Mouse (Mus musculus) Patski (cell line): ENCODE data around the gene Arhgef17. TPM values are rescaled to one million over a fixed set of nuclear protein-coding genes. Genes with fewer than 3 reads are reported as not detected.

Source experiments
- ATAC-seq: fragments of 100-300 bp; one replicate; pipeline ENCODE4 v1.8.0; 2021
- CTCF ChIA-PET: fragments of 350-600 bp; sonication (Branson Sonifier 250); formaldehyde crosslinking; loops from one replicate; lab custom pipeline; 2022; ENCODE audit warnings: inconsistent platforms; lab: Charles Lee
- POLR2A ChIA-PET: fragments of 350-600 bp; sonication (Branson Sonifier 250); formaldehyde crosslinking; loops from one replicate; lab custom pipeline; 2022; ENCODE audit warnings: antibody characterized with exemption, inconsistent platforms; lab: Charles Lee
- DNase-seq: peaks from one replicate; pipeline ENCODE4 v3.0.0-alpha.2; 2011; ENCODE audit warnings: low read depth, low spot score
- H3K27me3 ChIP-seq: fragments of 371-371 bp; one replicate; pipeline ENCODE4 v1.5.1; 2021
- CTCF ChIP-seq: fragments of 100-300 bp; IDR thresholded peaks from one replicate; pipeline ENCODE4 v1.5.1; 2021
- in situ Hi-C: fragments of 300-500 bp; cut with MboI; formaldehyde crosslinking; loops from 3 replicates; pipeline ENCODE4 v1.11.1; 2018; ENCODE audit warnings: low pct_unique_long_range_greater_than_20kb, mixed read lengths
- polyA plus RNA-seq: library from polyadenylated mRNA; unstranded; gene quantifications from one replicate; pipeline ENCODE4 v1.2.3, GENCODE M21; 2021

The Arhgef17 gene
- polyA plus RNA-seq, 1 experiment from 2014 or later: 78.8 TPM

- ChIA-PET POLR2A (interaction anchor here (4.0 kb wide), 1 partner anchor 24 kb away, joined by 32 read pairs; the partner anchor contains the start of gene Arhgef17), CTCF (interaction anchor here (2.7 to 4.0 kb wide), 4 partner anchors 19 to 35 kb away, joined by 14 to 17 read pairs (median 14); partner anchors contain the start of gene Arhgef17)
- no peak for ATAC-seq
- in situ Hi-C loops: no loop called here
- H3K27me3 ChIP-seq: no peaks in the 10 kb centered on the region
- no peak for TF ChIP-seq CTCF
- no peak for DNase-seq
These were observed 25.7 kb downstream of the Arhgef17 start for GRCm38 (mm10) chr7:100906029-100906789.

DNA sequence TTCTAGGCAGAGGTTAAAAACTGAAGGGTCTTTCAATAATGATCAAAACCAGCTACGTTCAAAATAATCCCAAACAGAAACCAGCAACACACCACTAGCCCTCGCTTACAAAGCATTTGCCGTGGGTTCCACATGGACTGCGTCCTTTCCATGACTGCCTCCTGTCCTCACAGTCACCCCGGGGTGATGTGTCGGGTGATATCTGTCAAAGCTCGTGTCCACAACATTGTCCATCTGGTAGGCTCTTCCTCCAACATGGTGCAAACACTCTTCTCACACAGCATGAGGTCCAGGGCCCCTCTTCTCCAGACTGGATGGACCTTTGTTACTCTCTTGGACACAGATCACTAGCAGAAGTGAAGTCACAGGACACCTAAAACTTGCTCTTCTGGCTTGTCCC lies 26.9 kb downstream of the Arhgef17 start:
- no peak for DNase-seq
- no peak for TF ChIP-seq CTCF
- H3K27me3 ChIP-seq: no peaks in the 10 kb centered on the region
- ChIA-PET POLR2A (no interaction called here), CTCF (interaction anchor here (1.2 to 3.8 kb wide), 2 partner anchors 18 to 37 kb away, joined by 3 to 14 read pairs; no protein-coding TSS in a partner anchor)
- in situ Hi-C loops: no loop called here
- ATAC-seq: no peak

DNA sequence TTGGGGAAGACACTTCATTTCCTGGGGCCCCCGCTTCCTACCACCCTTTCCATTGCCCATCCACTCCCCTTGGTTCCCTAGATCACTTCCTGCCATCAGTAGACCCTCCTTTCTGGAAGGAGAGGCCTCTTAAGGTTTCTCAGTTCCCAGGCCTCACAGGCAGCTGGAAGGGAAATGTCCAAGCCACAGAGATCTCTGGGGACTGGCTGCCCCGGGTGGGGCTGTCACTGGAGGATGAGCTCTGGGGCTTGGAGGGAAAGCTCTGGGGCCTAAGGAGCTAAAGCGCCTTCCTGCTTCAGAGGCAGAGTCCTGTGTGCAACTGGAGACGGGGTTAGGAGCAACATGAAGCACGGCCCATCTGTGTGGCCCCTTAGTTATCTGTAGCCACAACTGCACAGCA lies 27.3 kb downstream of the Arhgef17 start:
- no peak for TF ChIP-seq CTCF
- ChIA-PET POLR2A (no interaction called here), CTCF (interaction anchor here (1.0 to 3.8 kb wide), 3 partner anchors 16 to 37 kb away, joined by 3 to 14 read pairs (median 3); no protein-coding TSS in a partner anchor)
- no peak for DNase-seq
- H3K27me3 ChIP-seq: no peaks in the 10 kb centered on the region
- no peak for ATAC-seq
- in situ Hi-C loops: loop anchor here (5.0 kb wide), 1 partner anchor 33 kb away; no protein-coding TSS in a partner anchor

GRCm38 (mm10) chr7:100902451-100903137 lies 29.3 kb downstream of the Arhgef17 start:
- CTCF ChIA-PET: interaction anchor here (0.9 to 1.7 kb wide), 6 partner anchors 11 to 37 kb away, joined by 3 to 6 read pairs (median 4); no protein-coding TSS in a partner anchor
- in situ Hi-C loops: loop anchor here (5.0 kb wide), 1 partner anchor 35 kb away; no protein-coding TSS in a partner anchor

GRCm38 (mm10) chr7:100897828-100898227 lies 34.1 kb downstream of the Arhgef17 start:
- no peak for DNase-seq
- POLR2A ChIA-PET: no interaction called here
- CTCF ChIA-PET: no interaction called here
- H3K27me3 ChIP-seq: no peaks in the 10 kb centered on the region
- no peak for TF ChIP-seq CTCF
- ATAC-seq: no peak
- in situ Hi-C loops: no loop called here

More at GRCm38 (mm10) chr7:100902451-100903137, 29.3 kb downstream of the Arhgef17 start:
- DNase-seq: no peak
- H3K27me3 ChIP-seq: no peaks in the 10 kb centered on the region
- POLR2A ChIA-PET: interaction anchor here (1.3 kb wide), 1 partner anchor 29 kb away, joined by 4 read pairs; no protein-coding TSS in a partner anchor
- TF ChIP-seq CTCF: no peak
- ATAC-seq: no peak

DNA sequence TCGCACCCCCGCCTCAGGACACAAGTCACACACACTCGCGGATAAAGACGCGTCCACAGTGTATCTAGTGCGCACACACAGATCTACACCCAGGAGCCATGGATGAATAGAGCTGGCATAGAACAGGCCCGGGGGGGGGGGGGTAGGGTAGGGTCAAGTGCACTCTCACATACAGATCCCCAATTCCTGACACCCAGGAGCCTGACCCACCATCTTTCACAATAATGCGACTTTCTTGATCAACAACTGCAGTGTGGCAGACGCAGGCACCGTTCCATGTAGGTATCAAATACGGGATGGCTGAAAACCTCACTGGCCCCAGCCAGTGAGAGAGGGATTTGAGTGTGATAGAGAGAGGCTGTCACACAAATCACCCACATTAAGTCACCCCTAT lies 37.1 kb downstream of the Arhgef17 start:
- ChIA-PET POLR2A (no interaction called here), CTCF (no interaction called here)
- DNase-seq: no peak
- in situ Hi-C loops: no loop called here
- TF ChIP-seq CTCF: no peak
- no peak for ATAC-seq
- H3K27me3 ChIP-seq: no peaks in the 10 kb centered on the region

DNA sequence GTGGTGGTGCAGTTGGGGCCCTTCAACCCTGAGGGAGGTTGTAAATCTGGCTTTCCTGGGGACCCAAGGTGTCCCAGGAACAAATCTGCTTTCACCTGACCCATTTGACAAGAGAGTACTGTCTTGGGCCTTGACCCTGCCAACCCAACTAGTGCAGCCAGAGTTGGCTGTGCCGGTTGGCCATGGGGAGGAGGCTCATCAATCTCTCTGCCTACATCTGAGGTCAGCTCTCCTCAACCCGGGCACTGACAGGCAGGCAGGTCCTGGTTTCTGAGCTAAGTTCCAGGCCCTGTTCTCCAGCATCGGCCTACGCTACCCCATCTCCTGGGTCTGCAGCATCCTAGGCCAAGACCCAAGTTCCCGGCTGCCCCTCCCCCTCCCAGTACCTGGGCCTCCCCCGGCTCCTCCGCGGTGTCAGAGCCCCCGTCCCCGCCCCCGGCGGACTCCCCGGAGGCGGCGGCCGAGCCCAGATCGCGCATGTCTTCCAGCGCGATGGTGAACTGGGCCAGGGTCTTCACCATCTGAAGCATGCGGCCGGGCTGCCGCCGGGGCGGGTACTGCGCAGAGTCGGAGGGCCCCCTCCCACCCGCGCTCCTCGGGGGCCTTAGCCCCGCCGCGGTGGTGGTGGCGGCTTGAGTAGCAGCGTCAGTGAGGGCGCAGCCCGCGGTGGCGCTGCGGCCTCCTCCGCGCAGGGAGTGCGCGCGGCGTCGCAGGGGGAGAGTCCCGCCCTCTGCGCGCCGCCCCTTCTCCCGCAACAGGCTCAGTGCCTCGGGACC lies 37.7 kb downstream of the Arhgef17 start:
- ChIA-PET CTCF (no interaction called here), POLR2A (no interaction called here)
- DNase-seq (no peak), ATAC-seq (no peak)
- in situ Hi-C loops: no loop called here
- TF ChIP-seq CTCF: no peak
- no peaks in the 10 kb centered on the region for H3K27me3 ChIP-seq

DNA sequence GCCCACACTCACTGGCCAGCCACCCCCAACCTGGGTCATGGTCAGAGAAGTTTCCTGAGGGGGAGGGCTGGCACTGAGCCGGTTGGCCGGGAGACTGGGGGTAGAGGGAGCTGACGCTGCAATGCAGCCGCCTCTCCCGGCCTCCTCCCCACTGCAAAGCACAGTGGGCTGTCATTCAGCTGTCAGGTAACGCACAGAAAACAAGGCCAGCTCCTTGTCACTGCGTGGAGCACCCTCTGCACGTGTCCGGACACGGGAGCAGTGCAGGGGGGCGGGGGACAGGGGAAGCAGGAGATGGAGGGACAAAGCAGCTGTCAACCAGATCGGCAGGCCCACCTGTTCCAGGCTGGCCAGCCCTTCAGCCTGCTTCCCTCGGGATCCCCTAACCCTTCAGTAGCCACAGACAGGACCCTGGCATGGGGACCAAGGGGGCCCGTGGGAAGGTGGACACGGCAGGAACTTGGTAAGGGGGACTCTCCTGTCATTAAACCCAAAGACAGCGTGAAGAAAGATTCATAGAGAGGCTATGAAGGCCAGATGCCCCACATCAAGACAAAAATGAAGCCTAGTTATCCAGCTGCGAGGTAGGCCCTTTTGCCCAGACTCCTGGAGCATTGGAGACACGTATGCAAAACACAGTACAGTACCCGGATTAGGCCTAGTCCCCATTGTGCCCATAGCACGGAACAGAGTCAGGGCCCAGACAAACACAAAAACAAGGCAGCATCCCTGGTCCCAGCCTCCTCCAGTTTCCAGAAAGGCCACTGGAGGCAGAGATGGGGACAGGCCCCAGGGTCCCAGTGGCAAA lies 38.5 kb downstream of the Arhgef17 start:
- CTCF ChIA-PET: no interaction called here
- in situ Hi-C loops: no loop called here
- no peak for TF ChIP-seq CTCF
- ATAC-seq (no peak), DNase-seq (no peak)
- POLR2A ChIA-PET: no interaction called here
- no peaks in the 10 kb centered on the region for H3K27me3 ChIP-seq

DNA sequence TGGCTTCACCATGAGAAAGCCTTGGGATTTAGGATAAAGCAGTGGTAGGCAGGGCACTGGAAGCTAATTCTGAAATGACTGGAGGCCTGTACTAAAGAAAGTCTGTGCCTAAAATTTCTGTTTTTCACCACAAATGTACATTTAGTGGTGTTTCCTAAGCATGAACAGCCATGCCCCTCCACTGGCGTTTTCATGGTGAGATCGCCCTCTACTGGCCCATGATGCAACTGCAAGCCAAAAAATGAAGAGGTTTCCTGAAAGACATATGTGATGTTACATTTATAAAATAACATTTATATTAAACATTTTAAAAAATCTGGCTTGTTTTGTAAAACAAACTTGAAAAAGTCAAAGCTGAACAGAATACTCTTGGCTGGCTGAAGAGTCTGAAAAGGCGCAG lies 45.4 kb downstream of the Arhgef17 start:
- H3K27me3 ChIP-seq: no peaks in the 10 kb centered on the region
- POLR2A ChIA-PET: interaction anchor here (1.1 kb wide), 1 partner anchor 10 kb away, joined by 4 read pairs; no protein-coding TSS in a partner anchor
- TF ChIP-seq CTCF: no peak
- ATAC-seq (no peak), DNase-seq (no peak)
- CTCF ChIA-PET: interaction anchor here (0.7 to 2.6 kb wide), 19 partner anchors 8 to 171 kb away, joined by 3 to 11 read pairs (median 3); partner anchors contain the start of gene Arhgef17
- in situ Hi-C loops: no loop called here
